Mouse (Mus musculus): ENCODE results near the gene Tacr3. TPM values are rescaled to one million over a fixed set of nuclear protein-coding genes. Genes with fewer than 3 reads are reported as not detected.

Tacr3 gene
- total and polyA plus RNA-seq, 3 experiments = 0.11 TPM; not detected in 2

DNA sequence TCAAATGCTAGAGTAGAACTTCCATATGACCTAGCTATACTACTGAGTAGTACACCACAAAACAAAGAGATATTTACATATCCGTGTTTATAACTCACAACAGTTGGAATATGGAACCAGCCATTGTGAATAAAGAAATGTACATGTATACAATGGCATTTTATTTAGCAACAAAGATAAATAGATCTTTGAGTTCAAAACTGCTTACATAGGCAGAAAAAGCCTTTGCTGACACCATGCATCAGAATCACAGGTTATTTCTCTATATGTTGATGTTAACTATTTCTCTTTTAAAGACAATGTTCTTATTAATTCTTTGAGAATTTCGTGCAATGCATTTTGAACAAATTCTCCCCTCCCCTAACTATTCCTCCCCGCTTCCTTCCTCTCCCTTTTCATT lies 80.1 kb downstream of the Tacr3 start:
- no peaks in the 10 kb centered on the region for H3K9me3 ChIP-seq (replicated peaks)
- DNase-seq (ENCODE audit: low spot score) = no peak
- ATAC-seq (ENCODE audit: extremely low read depth, insufficient number of reproducible peaks, low FRiP score, poor library complexity, severe bottlenecking) = no peak
- TF ChIP-seq TAL1 (conservative IDR thresholded peaks at IDR 0.05; ENCODE audit: low read depth, low read length) (no peak), GATA2 (IDR thresholded peaks at IDR 0.05; ENCODE audit: borderline replicate concordance, low read depth, low read length) (no peak), GATA1 (IDR thresholded peaks at IDR 0.05; ENCODE audit: borderline replicate concordance, low read length) (no peak), POLR2AphosphoS5 (IDR thresholded peaks at IDR 0.05; ENCODE audit: insufficient replicate concordance, low read depth, low read length) (no peak), CTCF (IDR thresholded peaks at IDR 0.05; ENCODE audit: low read depth, low read length) (no peak)
- H3K36me3 ChIP-seq (replicated peaks) = no peaks in the 10 kb centered on the region
- H3K4me1 ChIP-seq (ENCODE audit: insufficient read depth, low read depth, low read length) = no peaks in the 10 kb centered on the region
- no peaks in the 10 kb centered on the region for H3K27me3 ChIP-seq (ENCODE audit: insufficient read depth, low read length)
- H3K4me3 ChIP-seq (ENCODE audit: low read depth, low read length) = no peak overlapping the region

GRCm38 (mm10) chr3:134934703-134935102 lies 105.9 kb downstream of the Tacr3 start:
- ATAC-seq (ENCODE audit: extremely low read depth, insufficient number of reproducible peaks, low FRiP score, poor library complexity, severe bottlenecking) (no peak), DNase-seq (ENCODE audit: low spot score) (no peak)
- no peak for TF ChIP-seq GATA1 (IDR thresholded peaks at IDR 0.05; ENCODE audit: borderline replicate concordance, low read length)
- no peak for TF ChIP-seq CTCF (IDR thresholded peaks at IDR 0.05; ENCODE audit: low read depth, low read length)
- no peak for TF ChIP-seq GATA2 (IDR thresholded peaks at IDR 0.05; ENCODE audit: borderline replicate concordance, low read depth, low read length)
- no peak for TF ChIP-seq TAL1 (conservative IDR thresholded peaks at IDR 0.05; ENCODE audit: low read depth, low read length)
- no peak for TF ChIP-seq POLR2AphosphoS5 (IDR thresholded peaks at IDR 0.05; ENCODE audit: insufficient replicate concordance, low read depth, low read length)
- Histone ChIP-seq H3K4me1 (ENCODE audit: insufficient read depth, low read depth, low read length) (no peaks in the 10 kb centered on the region), H3K4me3 (ENCODE audit: low read depth, low read length) (no peak overlapping the region), H3K9me3 (replicated peaks) (no peaks in the 10 kb centered on the region), H3K36me3 (replicated peaks) (no peaks in the 10 kb centered on the region), H3K27me3 (ENCODE audit: insufficient read depth, low read length) (no peaks in the 10 kb centered on the region)

GRCm38 (mm10) chr3:134935461-134935860 lies 106.7 kb downstream of the Tacr3 start:
- no peak for TF ChIP-seq CTCF (IDR thresholded peaks at IDR 0.05; ENCODE audit: low read depth, low read length)
- TF ChIP-seq GATA1 (IDR thresholded peaks at IDR 0.05; ENCODE audit: borderline replicate concordance, low read length) = no peak
- TF ChIP-seq TAL1 (conservative IDR thresholded peaks at IDR 0.05; ENCODE audit: low read depth, low read length) = no peak
- TF ChIP-seq GATA2 (IDR thresholded peaks at IDR 0.05; ENCODE audit: borderline replicate concordance, low read depth, low read length) = no peak
- TF ChIP-seq POLR2AphosphoS5 (IDR thresholded peaks at IDR 0.05; ENCODE audit: insufficient replicate concordance, low read depth, low read length) = no peak
- no peaks in the 10 kb centered on the region for H3K36me3 ChIP-seq (replicated peaks)
- no peak overlapping the region for H3K4me3 ChIP-seq (ENCODE audit: low read depth, low read length)
- H3K27me3 ChIP-seq (ENCODE audit: insufficient read depth, low read length) = no peaks in the 10 kb centered on the region
- no peaks in the 10 kb centered on the region for H3K9me3 ChIP-seq (replicated peaks)
- no peaks in the 10 kb centered on the region for H3K4me1 ChIP-seq (ENCODE audit: insufficient read depth, low read depth, low read length)
- ATAC-seq (ENCODE audit: extremely low read depth, insufficient number of reproducible peaks, low FRiP score, poor library complexity, severe bottlenecking) = no peak
- no peak for DNase-seq (ENCODE audit: low spot score)

DNA sequence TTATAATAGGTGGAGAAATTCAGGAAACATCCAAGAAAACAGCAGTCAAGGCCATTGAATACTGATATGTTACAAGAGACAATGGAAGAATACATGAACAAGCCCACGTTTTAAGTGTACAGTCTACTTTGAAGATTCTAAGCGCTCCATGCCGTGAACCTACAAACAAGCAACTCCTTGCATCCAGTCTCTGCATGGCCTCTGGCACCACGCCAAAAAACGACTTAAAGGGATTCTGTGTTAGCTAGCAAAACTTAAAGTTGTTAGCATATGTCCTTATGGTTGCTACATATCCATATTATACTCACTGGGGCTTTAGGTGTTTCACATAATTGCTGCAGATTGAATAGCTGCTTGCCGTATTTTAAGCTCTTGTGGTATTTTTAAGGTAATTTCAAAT lies 134.7 kb downstream of the Tacr3 start:
- ATAC-seq (ENCODE audit: extremely low read depth, insufficient number of reproducible peaks, low FRiP score, poor library complexity, severe bottlenecking) = no peak
- DNase-seq (ENCODE audit: low spot score) = no peak
- TF ChIP-seq POLR2AphosphoS5 (IDR thresholded peaks at IDR 0.05; ENCODE audit: insufficient replicate concordance, low read depth, low read length) = no peak
- TF ChIP-seq GATA1 (IDR thresholded peaks at IDR 0.05; ENCODE audit: borderline replicate concordance, low read length) = no peak
- no peak for TF ChIP-seq CTCF (IDR thresholded peaks at IDR 0.05; ENCODE audit: low read depth, low read length)
- TF ChIP-seq GATA2 (IDR thresholded peaks at IDR 0.05; ENCODE audit: borderline replicate concordance, low read depth, low read length) = no peak
- TF ChIP-seq TAL1 (conservative IDR thresholded peaks at IDR 0.05; ENCODE audit: low read depth, low read length) = no peak
- no peaks in the 10 kb centered on the region for H3K36me3 ChIP-seq (replicated peaks)
- H3K27me3 ChIP-seq (ENCODE audit: insufficient read depth, low read length) = no peaks in the 10 kb centered on the region
- no peaks in the 10 kb centered on the region for H3K9me3 ChIP-seq (replicated peaks)
- no peaks in the 10 kb centered on the region for H3K4me1 ChIP-seq (ENCODE audit: insufficient read depth, low read depth, low read length)
- no peak overlapping the region for H3K4me3 ChIP-seq (ENCODE audit: low read depth, low read length)

DNA sequence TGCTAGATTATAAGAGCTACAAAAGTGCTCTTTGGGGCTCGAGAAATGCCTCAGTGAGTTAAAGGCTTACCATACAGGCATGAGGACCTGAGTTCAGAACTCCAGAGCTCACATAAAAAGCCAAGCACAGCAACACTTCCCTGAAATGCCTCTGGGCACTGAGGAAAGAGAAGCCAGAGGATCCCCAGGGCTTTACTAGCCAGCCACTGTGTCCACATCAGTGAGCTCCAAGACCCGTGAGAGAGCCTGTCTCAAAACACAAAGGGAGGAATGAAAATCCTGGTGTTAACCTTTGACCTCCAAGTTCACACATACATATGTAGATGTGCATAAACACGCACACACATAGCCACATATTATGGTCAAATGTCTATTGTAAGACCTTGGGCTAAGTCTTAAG lies 150.1 kb downstream of the Tacr3 start:
- Histone ChIP-seq H3K9me3 (replicated peaks) (no peaks in the 10 kb centered on the region), H3K4me3 (ENCODE audit: low read depth, low read length) (no peak overlapping the region), H3K4me1 (ENCODE audit: insufficient read depth, low read depth, low read length) (no peaks in the 10 kb centered on the region), H3K36me3 (replicated peaks) (no peaks in the 10 kb centered on the region), H3K27me3 (ENCODE audit: insufficient read depth, low read length) (no peaks in the 10 kb centered on the region)
- ATAC-seq (ENCODE audit: extremely low read depth, insufficient number of reproducible peaks, low FRiP score, poor library complexity, severe bottlenecking) (no peak), DNase-seq (ENCODE audit: low spot score) (no peak)
- TF ChIP-seq TAL1 (conservative IDR thresholded peaks at IDR 0.05; ENCODE audit: low read depth, low read length) (no peak), GATA2 (IDR thresholded peaks at IDR 0.05; ENCODE audit: borderline replicate concordance, low read depth, low read length) (no peak), CTCF (IDR thresholded peaks at IDR 0.05; ENCODE audit: low read depth, low read length) (no peak), POLR2AphosphoS5 (IDR thresholded peaks at IDR 0.05; ENCODE audit: insufficient replicate concordance, low read depth, low read length) (no peak), GATA1 (IDR thresholded peaks at IDR 0.05; ENCODE audit: borderline replicate concordance, low read length) (no peak)

GRCm38 (mm10) chr3:134980140-134980539 lies 151.3 kb downstream of the Tacr3 start:
- Histone ChIP-seq H3K27me3 (ENCODE audit: insufficient read depth, low read length) (no peaks in the 10 kb centered on the region), H3K9me3 (replicated peaks) (no peaks in the 10 kb centered on the region), H3K36me3 (replicated peaks) (no peaks in the 10 kb centered on the region), H3K4me1 (ENCODE audit: insufficient read depth, low read depth, low read length) (no peaks in the 10 kb centered on the region), H3K4me3 (ENCODE audit: low read depth, low read length) (no peak overlapping the region)
- DNase-seq (ENCODE audit: low spot score) = no peak
- TF ChIP-seq POLR2AphosphoS5 (IDR thresholded peaks at IDR 0.05; ENCODE audit: insufficient replicate concordance, low read depth, low read length) = no peak
- no peak for TF ChIP-seq CTCF (IDR thresholded peaks at IDR 0.05; ENCODE audit: low read depth, low read length)
- no peak for TF ChIP-seq TAL1 (conservative IDR thresholded peaks at IDR 0.05; ENCODE audit: low read depth, low read length)
- no peak for TF ChIP-seq GATA2 (IDR thresholded peaks at IDR 0.05; ENCODE audit: borderline replicate concordance, low read depth, low read length)
- ATAC-seq (ENCODE audit: extremely low read depth, insufficient number of reproducible peaks, low FRiP score, poor library complexity, severe bottlenecking) = no peak
